ENCODE assay signal across 18 mouse cellular contexts in the genomic region with DNA sequence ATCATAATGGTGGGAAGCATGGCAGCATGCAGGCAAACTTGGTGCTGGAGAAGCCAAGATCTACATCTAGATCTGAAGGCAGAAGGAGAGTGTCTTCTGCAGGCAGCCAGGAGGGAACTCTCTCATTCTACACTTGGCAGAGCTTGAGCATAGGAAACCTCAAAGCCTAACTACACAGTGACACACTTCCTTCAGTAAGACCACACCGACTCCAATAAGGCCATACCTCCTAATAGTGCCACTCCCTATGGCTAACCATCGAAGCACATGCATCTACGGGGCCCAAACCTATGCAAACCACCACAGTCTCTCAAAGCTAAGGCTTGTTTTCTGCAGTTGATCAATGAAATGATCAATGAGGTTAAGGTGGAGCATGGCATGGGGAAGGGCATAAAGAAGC.
"Had no signal": no experiment of that assay in that cellular context is flagged by ENCODE, and none has a peak within 500 bp of the region (broad histone marks: within the 10 kb centered on the region; RNA-seq: fewer than 3 reads in every experiment).

No protein-coding gene starts in this region.

- ATAC-seq: liver, postnatal 0 days; lung, postnatal 0 days; midbrain, embryonic 13.5 days; midbrain, embryonic 15.5 days had no signal

- H3K36me3 ChIP-seq: liver, embryonic 15.5 days; lung, embryonic 15.5 days; midbrain, embryonic 13.5 days; midbrain, embryonic 15.5 days; neural tube, embryonic 12.5 days; stomach, embryonic 15.5 days had no signal

- H3K4me3 ChIP-seq: liver, embryonic 15.5 days; lung, embryonic 15.5 days; megakaryocyte, embryonic 14.5 days; midbrain, embryonic 13.5 days; midbrain, embryonic 15.5 days; neural tube, embryonic 12.5 days; stomach, embryonic 15.5 days had no signal

- H3K4me1 ChIP-seq: liver, embryonic 15.5 days; midbrain, embryonic 15.5 days had no signal

- H3K27ac ChIP-seq: liver, embryonic 15.5 days; lung, embryonic 15.5 days; macrophage; midbrain, embryonic 13.5 days; midbrain, embryonic 15.5 days; neural tube, embryonic 12.5 days; stomach, embryonic 15.5 days; stomach, postnatal 0 days had no signal

- H3K9me3 ChIP-seq: liver, embryonic 15.5 days; lung, embryonic 15.5 days; midbrain, embryonic 13.5 days; midbrain, embryonic 15.5 days; neural tube, embryonic 12.5 days; stomach, embryonic 15.5 days had no signal

- H3K9ac ChIP-seq: liver, embryonic 15.5 days; liver, postnatal 0 days; lung, embryonic 15.5 days; midbrain, embryonic 13.5 days; midbrain, embryonic 15.5 days; neural tube, embryonic 12.5 days; stomach, embryonic 15.5 days had no signal

- DNase-seq: liver, postnatal 0 days; lung, adult 2 months; lung, postnatal 14 days; lung, postnatal 36 days; right cerebral cortex, postnatal 14 days; thymus, adult 2 months; thymus, postnatal 25 days; thymus, postnatal 4 days had no signal

- H3K4me2 ChIP-seq: liver, embryonic 15.5 days; lung, embryonic 15.5 days; midbrain, embryonic 13.5 days; midbrain, embryonic 15.5 days; neural tube, embryonic 12.5 days; stomach, embryonic 15.5 days had no signal

- H3K27me3 ChIP-seq: liver, embryonic 15.5 days; lung, embryonic 15.5 days; megakaryocyte, embryonic 14.5 days; midbrain, embryonic 13.5 days; midbrain, embryonic 15.5 days; neural tube, embryonic 12.5 days; stomach, embryonic 15.5 days had no signal
